Mouse (Mus musculus) C2C12 (cell line): ENCODE measurements around the gene Ncam2.

Experiments used
- CEBPB ChIP-seq: IDR thresholded peaks from one replicate; pipeline ENCODE4 v1.6.1; 2011; ENCODE audit warnings: low read depth, mild to moderate bottlenecking, control low read depth, moderate library complexity
- CTCF ChIP-seq: IDR thresholded peaks from one replicate; pipeline ENCODE4 v1.5.1; 2011; ENCODE audit not compliant: control insufficient read depth, insufficient read depth, insufficient read length
- FOSL1 ChIP-seq: IDR thresholded peaks from one replicate; pipeline ENCODE4 v1.8.0; 2011; ENCODE audit warnings: mild to moderate bottlenecking, low read length; ENCODE audit not compliant: poor library complexity, insufficient read depth, severe bottlenecking
- MAX ChIP-seq: IDR thresholded peaks from one replicate; pipeline ENCODE4 v1.6.1; 2011; ENCODE audit warnings: mild to moderate bottlenecking, control low read depth
- MYOD1 ChIP-seq: IDR thresholded peaks from one replicate; pipeline ENCODE4 v1.6.1; 2011; ENCODE audit warnings: low read depth; ENCODE audit not compliant: control insufficient read depth, insufficient read length
- MYOG ChIP-seq: IDR thresholded peaks from one replicate; pipeline ENCODE4 v1.6.1; 2011; ENCODE audit not compliant: control insufficient read depth, insufficient read length; ENCODE audit errors: extremely low read depth
- USF1 ChIP-seq: IDR thresholded peaks from one replicate; pipeline ENCODE4 v1.6.1; 2011; ENCODE audit warnings: low read depth, mild to moderate bottlenecking, control low read depth, moderate library complexity

- TF ChIP-seq CTCF (no peak), USF1 (no peak), MAX (no peak), CEBPB (no peak), MYOD1 (no peak), MYOG (no peak), FOSL1 (no peak)
Observed at GRCm38 (mm10) chr16:81623776-81624175, 423.3 kb downstream of the Ncam2 start.
